Mouse (Mus musculus) heart, embryonic 12.5 days (tissue): ENCODE results near the gene Trmt13. TPM values are rescaled to one million over a fixed set of nuclear protein-coding genes. Genes with fewer than 3 reads are reported as not detected.
A peak's percentile ranks its signal among the peaks of the same experiment; 100 is the strongest.

Source experiments
- ATAC-seq: fragments of 200-750 bp; cut with Nextera tagmentation; 2 replicates; pipeline ENCODE4 v1.8.0; 2017; ENCODE audit warnings: moderate TSS enrichment, moderate library complexity; ENCODE audit not compliant: insufficient number of reproducible peaks, low FRiP score
- H3K27ac ChIP-seq: fragments of 300-500 bp; sonication (generic); 2 replicates; pipeline ENCODE4 v1.5.1; 2016; ENCODE audit warnings: mild to moderate bottlenecking, moderate library complexity; ENCODE audit not compliant: poor library complexity, severe bottlenecking
- H3K27me3 ChIP-seq: fragments of 300-500 bp; sonication (generic); replicated peaks from 2 replicates; pipeline ENCODE4 v1.6.1; 2016; ENCODE audit warnings: mild to moderate bottlenecking, moderate library complexity
- H3K36me3 ChIP-seq: fragments of 300-500 bp; sonication (generic); 2 replicates; pipeline ENCODE4 v1.6.1; 2016; ENCODE audit warnings: mild to moderate bottlenecking, moderate library complexity
- H3K4me1 ChIP-seq: fragments of 300-500 bp; sonication (generic); replicated peaks from 2 replicates; pipeline ENCODE4 v1.6.1; 2016; ENCODE audit warnings: mild to moderate bottlenecking
- H3K4me2 ChIP-seq: fragments of 300-500 bp; sonication (generic); 2 replicates; pipeline ENCODE4 v1.6.1; 2016; ENCODE audit warnings: mild to moderate bottlenecking, moderate library complexity
- H3K4me3 ChIP-seq: fragments of 300-500 bp; sonication (generic); 2 replicates; pipeline ENCODE4 v1.5.1; 2016; ENCODE audit warnings: mild to moderate bottlenecking
- H3K9ac ChIP-seq: fragments of 300-500 bp; sonication (generic); 2 replicates; pipeline ENCODE4 v1.6.1; 2016; ENCODE audit warnings: mild to moderate bottlenecking, moderate library complexity
- H3K9me3 ChIP-seq: fragments of 300-500 bp; sonication (generic); replicated peaks from 2 replicates; pipeline ENCODE4 v1.6.1; 2016; ENCODE audit warnings: mild to moderate bottlenecking, moderate library complexity
- WGBS: fragments of 180-500 bp; shearing (Covaris S2); methylation state at CpG from one replicate; pipeline ENCODE4 v1.1.7; 2016; 5-methylcytosine and 5-hydroxymethylcytosine counted together
- polyA plus RNA-seq: library from polyadenylated mRNA; unstranded; fragments of >200 nt; fragmentation: Nextera tagmentation; extraction: Ambion mirVana; gene quantifications from 2 replicates; pipeline ENCODE4 v1.2.1, GENCODE M21; 2016

Trmt13 gene
- polyA plus RNA-seq, 1 experiment from 2014 or later, result 21.8 TPM

- Histone ChIP-seq H3K4me3 (no peak overlapping the region), H3K27ac (no peak overlapping the region), H3K27me3 (no peaks in the 10 kb centered on the region), H3K4me1 (peaks cover 19% of the 10 kb centered on the region), H3K4me2 (no peak overlapping the region), H3K9ac (no peak overlapping the region), H3K9me3 (no peaks in the 10 kb centered on the region), H3K36me3 (peaks cover 35% of the 10 kb centered on the region)
- ATAC-seq, result no peak
- WGBS, result 95% methylated on average over 9 of the region's 9 CpGs
Measured at GRCm38 (mm10) chr3:116650698-116651097, 36.3 kb upstream of the Trmt13 start.

GRCm38 (mm10) chr3:116648805-116649204 lies 34.4 kb upstream of the Trmt13 start:
- H3K9ac ChIP-seq, result no peak overlapping the region
- H3K4me3 ChIP-seq, result no peak overlapping the region
- no peak for ATAC-seq
- WGBS, result 94% methylated on average over 7 of the region's 7 CpGs
- no peaks in the 10 kb centered on the region for H3K27me3 ChIP-seq
- peaks cover 51% of the 10 kb centered on the region for H3K36me3 ChIP-seq
- no peak overlapping the region for H3K4me2 ChIP-seq
- no peaks in the 10 kb centered on the region for H3K9me3 ChIP-seq
- H3K27ac ChIP-seq, result no peak overlapping the region
- peaks cover 16% of the 10 kb centered on the region for H3K4me1 ChIP-seq

GRCm38 (mm10) chr3:116646387-116646786 lies 32.0 kb upstream of the Trmt13 start:
- H3K9me3 ChIP-seq, result no peaks in the 10 kb centered on the region
- H3K4me1 ChIP-seq, result no peaks in the 10 kb centered on the region; the same call in 1 of the 2 replicates
- no peak overlapping the region for H3K4me3 ChIP-seq
- 93% methylated on average over 1 of the region's 1 CpGs for WGBS
- no peak overlapping the region for H3K4me2 ChIP-seq
- no peak for ATAC-seq
- no peaks in the 10 kb centered on the region for H3K27me3 ChIP-seq
- no peak overlapping the region for H3K9ac ChIP-seq
- no peak overlapping the region for H3K27ac ChIP-seq
- H3K36me3 ChIP-seq, result peaks cover 67% of the 10 kb centered on the region

DNA sequence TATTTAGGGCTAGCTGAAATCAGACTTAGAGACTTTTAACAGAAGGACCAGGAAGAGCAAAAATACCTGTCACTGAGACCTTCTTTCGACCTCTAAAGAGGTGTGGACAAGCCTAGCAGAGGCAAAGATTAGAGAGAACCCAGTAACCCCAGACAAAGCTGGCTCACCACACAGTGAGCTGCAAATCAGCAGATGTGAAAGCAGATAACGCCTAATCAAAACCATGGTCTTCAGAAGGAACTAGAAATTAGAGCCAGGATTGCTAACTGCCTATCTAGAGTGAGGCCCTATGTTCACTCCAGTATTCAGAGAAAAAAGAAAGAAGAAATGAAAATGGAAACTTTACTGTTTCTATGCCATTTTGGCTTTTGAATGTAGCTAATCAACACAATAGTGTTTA lies 28.0 kb upstream of the Trmt13 start:
- Histone ChIP-seq H3K27ac (no peak overlapping the region), H3K9me3 (no peaks in the 10 kb centered on the region), H3K4me1 (no peaks in the 10 kb centered on the region), H3K36me3 (peaks cover 77% of the 10 kb centered on the region), H3K4me3 (no peak overlapping the region), H3K4me2 (no peak overlapping the region), H3K9ac (no peak overlapping the region), H3K27me3 (no peaks in the 10 kb centered on the region)
- WGBS, result 78% methylated on average over 2 of the region's 2 CpGs
- ATAC-seq, result no peak

DNA sequence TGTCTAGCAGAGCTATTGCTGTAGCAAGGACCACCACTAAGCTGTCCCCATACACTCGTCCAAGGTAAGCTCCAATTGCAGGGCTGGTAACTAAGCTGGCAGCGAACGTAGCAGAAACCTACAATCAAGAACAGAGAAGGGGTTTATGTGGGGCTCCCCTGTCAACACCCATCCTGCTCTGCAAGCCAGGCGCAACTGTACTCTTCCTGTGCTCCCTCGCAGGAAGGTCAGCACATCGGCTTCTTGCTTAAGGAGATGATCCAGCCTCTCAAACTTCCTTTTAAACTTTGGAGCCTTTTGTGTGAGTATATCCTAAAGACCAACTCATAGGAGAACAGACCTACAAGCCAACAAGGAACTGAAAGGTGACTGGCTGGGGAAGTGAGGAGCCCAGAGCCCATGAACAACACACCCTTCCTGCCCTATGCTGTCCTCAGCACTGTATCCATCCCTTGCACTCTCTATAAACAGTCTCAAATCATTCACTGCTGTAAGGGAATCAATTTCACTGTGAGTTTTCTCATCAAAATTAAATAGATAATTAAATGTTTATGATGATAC lies 27.5 kb upstream of the Trmt13 start:
- H3K27ac ChIP-seq, result no peak overlapping the region
- WGBS, result 90% methylated on average over 6 of the region's 6 CpGs
- ATAC-seq, result no peak
- H3K4me2 ChIP-seq, result no peak overlapping the region
- H3K36me3 ChIP-seq, result peaks cover 75% of the 10 kb centered on the region
- no peak overlapping the region for H3K9ac ChIP-seq
- no peaks in the 10 kb centered on the region for H3K9me3 ChIP-seq
- no peak overlapping the region for H3K4me3 ChIP-seq
- no peaks in the 10 kb centered on the region for H3K4me1 ChIP-seq
- H3K27me3 ChIP-seq, result no peaks in the 10 kb centered on the region

DNA sequence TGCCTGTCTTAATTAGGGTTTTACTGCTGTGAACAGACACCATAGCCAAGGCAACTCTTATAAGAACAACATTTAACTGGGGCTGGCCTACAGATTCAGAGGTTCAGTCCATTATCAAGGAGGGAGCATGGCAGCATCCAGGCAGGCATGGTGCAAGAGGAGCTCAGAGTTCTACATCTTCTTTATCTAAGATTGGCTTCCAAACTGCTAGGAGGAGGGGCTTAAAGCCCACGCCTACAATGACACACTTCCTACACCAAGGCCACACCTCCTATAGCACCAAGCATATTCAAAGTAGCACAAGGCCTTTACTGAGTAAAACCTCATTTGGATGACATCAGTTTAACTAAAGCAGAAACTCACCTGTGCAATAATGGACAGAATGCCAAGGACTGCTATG lies 25.6 kb upstream of the Trmt13 start:
- Histone ChIP-seq H3K36me3 (peaks cover 77% of the 10 kb centered on the region), H3K27ac (no peak overlapping the region), H3K4me3 (no peak overlapping the region), H3K4me1 (0 out of 2 replicates have a peak, but pooled peaks cover 2% of the 10 kb centered on the region), H3K9ac (no peak overlapping the region), H3K27me3 (no peaks in the 10 kb centered on the region), H3K9me3 (no peaks in the 10 kb centered on the region), H3K4me2 (no peak overlapping the region)
- ATAC-seq, result 0 out of 2 replicates have a peak, but pooled peaks have one; percentile 48
- WGBS, result 78% methylated on average over 1 of the region's 1 CpGs

GRCm38 (mm10) chr3:116638572-116638971 lies 24.2 kb upstream of the Trmt13 start:
- WGBS, result 91% methylated on average over 7 of the region's 7 CpGs
- 0 out of 2 replicates have a peak, but pooled peaks cover 2% of the 10 kb centered on the region for H3K4me1 ChIP-seq
- H3K9ac ChIP-seq, result no peak overlapping the region
- no peak overlapping the region for H3K27ac ChIP-seq
- peaks cover 78% of the 10 kb centered on the region for H3K36me3 ChIP-seq
- no peaks in the 10 kb centered on the region for H3K27me3 ChIP-seq
- no peaks in the 10 kb centered on the region for H3K9me3 ChIP-seq
- ATAC-seq, result no peak
- no peak overlapping the region for H3K4me3 ChIP-seq
- H3K4me2 ChIP-seq, result no peak overlapping the region

GRCm38 (mm10) chr3:116637693-116638476 lies 23.5 kb upstream of the Trmt13 start:
- ATAC-seq, result no peak
- Histone ChIP-seq H3K27me3 (no peaks in the 10 kb centered on the region), H3K36me3 (peaks cover 78% of the 10 kb centered on the region), H3K4me2 (no peak overlapping the region), H3K4me1 (0 out of 2 replicates have a peak, but pooled peaks cover 2% of the 10 kb centered on the region), H3K27ac (no peak overlapping the region), H3K9me3 (no peaks in the 10 kb centered on the region), H3K4me3 (no peak overlapping the region), H3K9ac (no peak overlapping the region)
- 86% methylated on average over 9 of the region's 9 CpGs for WGBS

DNA sequence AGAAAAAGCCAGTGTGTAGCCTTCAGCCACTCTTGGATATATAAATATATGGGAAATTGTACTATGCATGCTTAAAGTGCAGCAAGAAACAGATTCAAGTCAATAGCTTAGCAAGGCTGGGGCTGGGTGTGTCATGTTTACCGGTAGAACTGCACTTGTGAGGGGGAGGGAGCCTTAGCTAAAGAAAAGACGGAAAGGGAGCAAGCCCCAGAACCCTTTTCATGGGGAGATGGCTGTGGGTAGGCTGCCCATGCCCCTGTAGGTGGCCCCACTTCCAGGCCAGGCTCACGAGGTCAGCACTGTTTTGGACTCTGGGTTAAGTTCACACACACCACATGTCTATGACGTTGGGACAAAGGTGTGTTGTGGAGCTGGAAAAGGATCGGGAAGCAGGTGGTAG lies 21.4 kb upstream of the Trmt13 start:
- no peak overlapping the region for H3K4me2 ChIP-seq
- peaks cover 78% of the 10 kb centered on the region for H3K36me3 ChIP-seq
- H3K27me3 ChIP-seq, result no peaks in the 10 kb centered on the region
- no peak overlapping the region for H3K9ac ChIP-seq
- H3K4me1 ChIP-seq, result 0 out of 2 replicates have a peak, but pooled peaks cover 2% of the 10 kb centered on the region
- ATAC-seq, result no peak
- H3K9me3 ChIP-seq, result no peaks in the 10 kb centered on the region
- WGBS, result 71% methylated on average over 5 of the region's 5 CpGs
- no peak overlapping the region for H3K27ac ChIP-seq
- no peak overlapping the region for H3K4me3 ChIP-seq

DNA sequence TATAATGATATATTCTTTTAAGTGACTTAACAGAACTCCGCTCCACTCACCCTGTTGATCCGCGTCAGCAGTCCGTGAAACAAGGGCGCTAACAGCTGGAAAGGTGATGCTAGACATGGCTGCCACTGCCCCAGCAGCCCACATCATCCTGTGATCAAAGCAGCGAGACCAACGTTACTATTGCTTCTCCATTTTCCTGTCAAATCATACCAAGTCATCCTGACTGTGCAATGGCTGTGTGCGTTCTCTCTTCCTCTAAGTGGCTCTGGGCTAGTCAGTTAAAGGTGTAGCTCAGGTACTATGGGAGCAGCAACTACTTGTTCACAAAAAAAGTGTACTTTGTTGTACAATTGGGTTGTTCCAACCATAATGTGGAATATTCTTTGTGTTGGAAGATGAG lies 20.5 kb upstream of the Trmt13 start:
- 0 out of 2 replicates have a peak, but pooled peaks cover 2% of the 10 kb centered on the region for H3K4me1 ChIP-seq
- H3K9me3 ChIP-seq, result no peaks in the 10 kb centered on the region
- H3K27me3 ChIP-seq, result no peaks in the 10 kb centered on the region
- no peak overlapping the region for H3K9ac ChIP-seq
- ATAC-seq, result no peak
- H3K36me3 ChIP-seq, result peaks cover 76% of the 10 kb centered on the region
- 88% methylated on average over 8 of the region's 8 CpGs for whole genome bisulfite sequencing
- H3K27ac ChIP-seq, result no peak overlapping the region
- H3K4me2 ChIP-seq, result no peak overlapping the region
- H3K4me3 ChIP-seq, result no peak overlapping the region

DNA sequence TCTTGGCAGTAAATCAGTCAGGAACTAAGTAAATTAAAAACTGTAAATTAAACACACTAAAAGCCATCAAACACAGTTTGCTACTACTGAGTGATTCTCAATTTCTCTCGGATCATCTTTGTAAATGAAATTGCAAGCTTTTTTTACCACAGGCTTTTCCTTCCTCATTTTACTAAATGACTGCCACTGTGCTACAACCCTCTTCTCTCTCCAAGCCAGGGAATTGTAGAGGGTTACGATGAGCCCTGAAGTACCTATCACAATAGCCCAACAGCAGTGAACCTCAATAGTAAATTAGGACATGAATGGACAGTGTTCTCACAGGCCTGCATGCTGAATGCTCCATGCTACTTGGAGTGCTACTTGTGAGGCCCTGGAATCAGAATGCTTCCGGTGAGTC lies 19.7 kb upstream of the Trmt13 start:
- no peak overlapping the region for H3K4me2 ChIP-seq
- H3K27me3 ChIP-seq, result no peaks in the 10 kb centered on the region
- H3K9ac ChIP-seq, result no peak overlapping the region
- ATAC-seq, result no peak
- H3K9me3 ChIP-seq, result no peaks in the 10 kb centered on the region
- H3K4me3 ChIP-seq, result no peak overlapping the region
- 0 out of 2 replicates have a peak, but pooled peaks cover 2% of the 10 kb centered on the region for H3K4me1 ChIP-seq
- peaks cover 71% of the 10 kb centered on the region for H3K36me3 ChIP-seq
- WGBS, result 96% methylated on average over 3 of the region's 3 CpGs
- H3K27ac ChIP-seq, result no peak overlapping the region
